Mouse (Mus musculus) limb, embryonic 11.5 days (tissue): ENCODE results near the gene Tmem95. TPM values are rescaled to one million over a fixed set of nuclear protein-coding genes. Genes with fewer than 3 reads are reported as not detected.
A peak's percentile ranks its signal among the peaks of the same experiment; 100 is the strongest.
"Not testable (repeated sequence)": the region's sequence is repeated elsewhere in the genome, so short reads cannot be mapped to it uniquely, and the experiment has no call there.

ENCODE experiments used
- ATAC-seq: fragments of 200-750 bp; cut with Nextera tagmentation; 2 replicates; pipeline ENCODE4 v1.8.0; 2017; ENCODE audit warnings: low read depth; ENCODE audit not compliant: insufficient number of reproducible peaks, low FRiP score, low TSS enrichment
- DNase-seq: peaks from one replicate; pipeline ENCODE4 v3.0.0-alpha.2; 2015; ENCODE audit warnings: low spot score
- H3K27ac ChIP-seq: fragments of 300-500 bp; sonication (generic); replicated peaks from 2 replicates; pipeline ENCODE4 v1.5.1; 2014; ENCODE audit warnings: low read depth, mild to moderate bottlenecking, low read length
- H3K27me3 ChIP-seq: fragments of 300-500 bp; sonication (generic); 2 replicates; pipeline ENCODE4 v1.6.1; 2014; ENCODE audit warnings: mild to moderate bottlenecking, low read length, mixed read lengths; ENCODE audit not compliant: control insufficient read depth, insufficient read depth
- H3K36me3 ChIP-seq: fragments of 300-500 bp; sonication (generic); 2 replicates; pipeline ENCODE4 v1.6.1; 2014; ENCODE audit warnings: mild to moderate bottlenecking, low read length, moderate library complexity, mixed read lengths; ENCODE audit not compliant: control insufficient read depth, insufficient read depth
- H3K4me1 ChIP-seq: fragments of 300-500 bp; sonication (generic); 2 replicates; pipeline ENCODE4 v1.6.1; 2014; ENCODE audit warnings: low read length, mixed read lengths; ENCODE audit not compliant: control insufficient read depth, insufficient read depth
- H3K4me2 ChIP-seq: fragments of 300-500 bp; sonication (generic); 2 replicates; pipeline ENCODE4 v1.6.1; 2014; ENCODE audit warnings: low read depth, mild to moderate bottlenecking, moderate library complexity; ENCODE audit not compliant: severe bottlenecking
- H3K4me3 ChIP-seq: fragments of 300-500 bp; sonication (generic); 2 replicates; pipeline ENCODE4 v1.5.1; 2014; ENCODE audit warnings: low read depth, low read length
- H3K9ac ChIP-seq: fragments of 300-500 bp; sonication (generic); 2 replicates; pipeline ENCODE4 v1.6.1; 2014; ENCODE audit warnings: mild to moderate bottlenecking, low read length
- H3K9me3 ChIP-seq: fragments of 300-500 bp; sonication (generic); 2 replicates; pipeline ENCODE4 v1.6.1; 2016; ENCODE audit warnings: low read length; ENCODE audit not compliant: control insufficient read depth
- WGBS: fragments of 180-500 bp; shearing (Covaris S2); extraction: QIAGEN DNeasy Blood & Tissue Kit; methylation state at CpG from one replicate; pipeline ENCODE4 v1.1.7; 2014; 5-methylcytosine and 5-hydroxymethylcytosine counted together
- polyA plus RNA-seq: library from polyadenylated mRNA; unstranded; fragments of >200 nt; fragmentation: Nextera tagmentation; extraction: Ambion mirVana; gene quantifications from 2 replicates; pipeline ENCODE4 v1.2.1, GENCODE M21; 2014

Gene Tmem95
- polyA plus RNA-seq, 1 experiment from 2014 or later, result not detected

GRCm38 (mm10) chr11:69919053-69919452 is 41.2 kb upstream of the Tmem95 start:
- Histone ChIP-seq H3K27ac (no peak overlapping the region), H3K9ac (no peak overlapping the region), H3K27me3 (no peaks in the 10 kb centered on the region), H3K4me1 (peaks cover 14% of the 10 kb centered on the region), H3K4me3 (peak overlapping the region; percentile 96; the same call in 1 of the 2 replicates), H3K4me2 (peak overlapping the region; percentile 93), H3K9me3 (no peaks in the 10 kb centered on the region), H3K36me3 (peaks cover 24% of the 10 kb centered on the region)
- ATAC-seq, result no peak
- DNase-seq, result no peak
- 81% methylated on average over 9 of the region's 9 CpGs for WGBS

DNA sequence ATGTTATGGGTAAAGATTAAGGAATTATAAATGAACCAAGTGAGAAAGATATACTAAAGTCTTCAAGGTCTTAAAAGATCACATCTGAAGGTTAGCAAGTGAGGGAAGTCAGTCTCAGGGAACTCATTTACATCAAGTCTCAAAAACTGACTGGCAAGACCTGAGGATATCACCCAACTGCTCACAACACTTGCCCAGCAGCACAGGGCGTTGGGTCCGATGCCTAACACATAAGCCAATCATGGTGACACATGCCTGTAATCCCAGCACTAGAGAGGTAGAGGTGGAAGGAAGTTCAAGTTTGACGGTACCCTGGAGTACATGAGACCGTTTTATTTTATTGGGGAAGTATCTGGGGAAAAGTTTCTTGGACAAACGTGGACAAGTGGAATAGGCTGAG is 40.3 kb upstream of the Tmem95 start:
- no peak overlapping the region for H3K4me3 ChIP-seq
- peaks cover 25% of the 10 kb centered on the region for H3K36me3 ChIP-seq
- no peak overlapping the region for H3K27ac ChIP-seq
- no peak for DNase-seq
- no peak overlapping the region for H3K4me2 ChIP-seq
- H3K9me3 ChIP-seq, result no peaks in the 10 kb centered on the region
- H3K4me1 ChIP-seq, result peaks cover 18% of the 10 kb centered on the region
- H3K9ac ChIP-seq, result no peak overlapping the region
- H3K27me3 ChIP-seq, result no peaks in the 10 kb centered on the region
- no peak for ATAC-seq
- 81% methylated on average over 5 of the region's 5 CpGs for WGBS

- H3K36me3 ChIP-seq, result peaks cover 26% of the 10 kb centered on the region
- ATAC-seq (no peak), DNase-seq (no peak)
- peaks cover 19% of the 10 kb centered on the region for H3K4me1 ChIP-seq
- H3K27me3 ChIP-seq, result no peaks in the 10 kb centered on the region
- no peak overlapping the region for H3K4me2 ChIP-seq
- no peaks in the 10 kb centered on the region for H3K9me3 ChIP-seq
- no peak overlapping the region for H3K4me3 ChIP-seq
- 87% methylated on average over 8 of the region's 8 CpGs for WGBS
- no peak overlapping the region for H3K9ac ChIP-seq
- no peak overlapping the region for H3K27ac ChIP-seq
Observed at GRCm38 (mm10) chr11:69917379-69917948, 39.6 kb upstream of the Tmem95 start.

- H3K9me3 ChIP-seq, H3K27me3 ChIP-seq, H3K4me3 ChIP-seq, H3K27ac ChIP-seq, H3K9ac ChIP-seq, ATAC-seq, H3K4me2 ChIP-seq, DNase-seq: not testable (repeated sequence)
- 70% methylated on average over 7 of the region's 7 CpGs for WGBS
- peaks cover 30% of the 10 kb centered on the region for H3K36me3 ChIP-seq
- H3K4me1 ChIP-seq, result peaks cover 19% of the 10 kb centered on the region
Observed at GRCm38 (mm10) chr11:69916652-69917378, 39.0 kb upstream of the Tmem95 start.

DNA sequence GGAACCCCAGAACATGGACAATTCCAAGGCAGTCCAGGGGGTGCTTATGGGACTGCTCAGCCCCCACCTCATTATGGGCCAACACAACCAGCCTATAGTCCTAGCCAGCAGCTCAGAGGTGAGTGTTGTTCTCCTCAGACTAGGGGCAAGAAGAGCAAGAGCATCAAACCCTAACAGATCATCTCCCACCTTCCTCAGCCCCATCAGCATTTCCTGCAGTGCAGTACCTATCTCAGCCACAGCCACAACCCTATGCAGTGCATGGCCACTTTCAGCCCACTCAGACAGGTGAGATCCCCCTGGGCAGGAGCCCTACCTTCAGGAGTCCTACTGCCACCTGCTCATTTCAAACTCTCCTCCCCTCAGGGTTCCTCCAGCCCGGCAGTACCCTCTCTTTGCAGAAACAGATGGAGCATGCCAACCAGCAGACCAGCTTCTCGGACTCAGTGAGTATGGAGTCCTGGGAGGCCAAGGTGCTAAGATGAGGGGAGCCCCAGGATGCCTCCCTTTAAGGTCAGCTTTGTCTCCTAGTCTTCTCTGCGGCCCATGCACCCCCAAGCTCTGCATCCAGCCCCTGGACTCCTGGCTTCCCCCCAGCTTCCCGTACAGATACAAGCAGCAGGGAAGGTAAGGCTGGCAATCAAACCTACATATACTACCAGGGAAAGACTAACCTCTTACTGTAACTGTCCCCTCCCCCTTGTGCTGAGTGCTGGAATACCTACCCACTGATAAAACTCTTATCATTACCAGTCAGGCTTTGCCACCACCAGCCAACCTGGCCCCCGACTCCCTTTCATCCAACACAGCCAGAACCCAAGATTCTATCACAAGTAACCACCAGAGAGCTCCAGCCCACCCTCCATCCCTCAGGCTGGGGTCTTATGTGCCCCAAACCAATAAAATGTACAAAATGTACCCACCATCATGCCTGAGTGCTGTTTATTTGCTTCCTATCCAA is 38.1 kb upstream of the Tmem95 start:
- ATAC-seq (no peak), DNase-seq (no peak)
- Histone ChIP-seq H3K9me3 (no peaks in the 10 kb centered on the region), H3K27ac (no peak overlapping the region), H3K4me2 (no peak overlapping the region), H3K4me3 (0 out of 2 replicates have a peak overlapping the region, but pooled peaks have one; percentile 95), H3K4me1 (peaks cover 19% of the 10 kb centered on the region), H3K27me3 (no peaks in the 10 kb centered on the region), H3K36me3 (peaks cover 38% of the 10 kb centered on the region), H3K9ac (no peak overlapping the region)
- WGBS, result 63% methylated on average over 5 of the region's 5 CpGs

- H3K36me3 ChIP-seq, result peaks cover 47% of the 10 kb centered on the region
- H3K9ac ChIP-seq, result no peak overlapping the region; the same call in 1 of the 2 replicates
- H3K27me3 ChIP-seq, result no peaks in the 10 kb centered on the region
- H3K9me3 ChIP-seq, result no peaks in the 10 kb centered on the region
- peaks cover 19% of the 10 kb centered on the region for H3K4me1 ChIP-seq
- peak overlapping the region; percentile 96 for H3K4me2 ChIP-seq
- H3K27ac ChIP-seq, result no peak overlapping the region
- DNase-seq, result no peak
- no peak for ATAC-seq
- H3K4me3 ChIP-seq, result peak overlapping the region; percentile 95
- 34% methylated on average over 9 of the region's 9 CpGs for WGBS
Observed at GRCm38 (mm10) chr11:69914917-69915430, 37.2 kb upstream of the Tmem95 start.

DNA sequence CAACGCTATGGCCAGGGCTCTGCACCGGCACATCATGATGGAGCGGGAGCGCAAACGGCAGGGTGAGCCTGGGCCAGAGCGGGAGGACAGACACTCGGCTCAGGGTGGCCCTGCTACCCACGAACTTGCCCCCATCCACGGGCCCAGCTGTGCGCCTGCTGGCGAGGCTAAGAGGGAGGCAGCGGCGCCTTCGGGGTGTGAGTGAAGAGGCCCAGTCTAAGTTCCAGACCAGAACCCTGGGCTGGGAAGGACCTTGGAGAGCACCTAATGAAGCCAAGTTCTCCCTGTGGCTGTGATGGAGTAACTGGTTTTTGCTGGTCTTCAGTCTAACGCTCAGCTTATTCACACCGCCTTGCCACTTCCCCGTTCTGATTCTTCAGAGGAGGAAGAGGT is 36.5 kb upstream of the Tmem95 start:
- WGBS, result 2% methylated on average over 17 of the region's 17 CpGs
- DNase-seq (no peak), ATAC-seq (no peak)
- Histone ChIP-seq H3K9me3 (no peaks in the 10 kb centered on the region), H3K4me1 (peaks cover 15% of the 10 kb centered on the region), H3K27me3 (no peaks in the 10 kb centered on the region), H3K4me3 (peak overlapping the region; percentile 95), H3K36me3 (peaks cover 52% of the 10 kb centered on the region), H3K4me2 (peak overlapping the region; percentile 96), H3K27ac (peak overlapping the region; percentile 83), H3K9ac (peak overlapping the region; percentile 88)
